Mouse (Mus musculus): Measurements from ENCODE around the gene Ncapd3. TPM values are rescaled to one million over a fixed set of nuclear protein-coding genes. Genes with fewer than 3 reads are reported as not detected.

Ncapd3 gene
- polyA plus RNA-seq, 1 experiment = 9.6 TPM

DNA sequence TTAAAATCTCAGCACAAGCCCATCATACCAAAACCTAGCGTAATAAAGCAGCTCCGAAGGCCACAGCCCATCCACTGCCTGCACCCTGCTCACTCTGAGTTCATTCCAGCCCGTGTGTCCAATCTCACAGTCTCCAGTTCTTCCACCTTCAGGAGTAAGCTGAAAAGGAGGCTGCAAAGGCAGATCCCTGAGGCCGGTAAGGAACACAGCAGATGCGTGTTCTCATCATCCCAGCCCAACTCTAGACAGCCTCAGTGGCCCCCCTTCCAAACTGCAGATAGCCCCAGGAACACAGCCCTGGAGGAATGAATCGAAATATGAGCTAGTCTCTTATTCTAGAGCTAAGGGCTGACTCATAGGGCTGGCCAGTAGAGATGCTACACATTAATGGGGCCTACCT lies 71.5 kb downstream of the Ncapd3 start:
- 86% methylated on average over 6 of the region's 6 CpGs for whole genome bisulfite sequencing
- Histone ChIP-seq H3K27ac (ENCODE audit: insufficient read depth, low read depth, low read length) (no peak overlapping the region), H3K27me3 (replicated peaks; ENCODE audit: control insufficient read depth, insufficient read depth, low read length) (no peaks in the 10 kb centered on the region), H3K4me1 (ENCODE audit: control insufficient read depth, insufficient read depth, low read length) (no peaks in the 10 kb centered on the region), H3K36me3 (ENCODE audit: control insufficient read depth, insufficient read depth, low read length) (no peaks in the 10 kb centered on the region), H3K4me3 (ENCODE audit: insufficient read depth, low read depth, low read length) (no peak overlapping the region)
- TF ChIP-seq CTCF (conservative IDR thresholded peaks at IDR 0.05; ENCODE audit: insufficient read depth, insufficient read length, low read depth, low read length) = no peak
- no peak for TF ChIP-seq POLR2A (IDR thresholded peaks at IDR 0.05; ENCODE audit: low read depth, low read length)
- no peak for DNase-seq

DNA sequence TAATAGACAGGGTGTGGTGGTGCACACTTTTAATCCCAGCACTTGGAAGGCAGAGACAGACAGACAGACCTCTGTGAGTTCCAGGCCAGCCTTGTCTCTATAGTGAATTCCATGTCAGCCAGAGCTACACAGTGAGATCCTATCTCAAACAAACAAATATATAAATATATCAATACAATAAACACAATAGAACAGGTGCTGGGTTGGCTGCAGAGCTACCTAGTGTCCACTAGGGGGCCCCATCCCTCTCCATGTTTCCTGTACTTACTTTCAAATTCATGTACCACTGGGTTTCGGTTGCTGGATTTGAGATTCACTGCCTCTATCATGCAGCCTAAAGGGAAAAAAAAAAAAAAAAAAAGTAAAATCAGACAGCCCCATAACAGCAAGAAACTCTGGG lies 76.1 kb downstream of the Ncapd3 start:
- 36% methylated on average over 1 of the region's 1 CpGs for WGBS
- TF ChIP-seq CTCF (conservative IDR thresholded peaks at IDR 0.05; ENCODE audit: insufficient read depth, insufficient read length, low read depth, low read length) = peak; percentile 67
- no peak for TF ChIP-seq POLR2A (IDR thresholded peaks at IDR 0.05; ENCODE audit: low read depth, low read length)
- H3K4me3 ChIP-seq (ENCODE audit: insufficient read depth, low read depth, low read length) = no peak overlapping the region
- no peaks in the 10 kb centered on the region for H3K4me1 ChIP-seq (ENCODE audit: control insufficient read depth, insufficient read depth, low read length)
- peak; percentile 54 for DNase-seq
- H3K27me3 ChIP-seq (replicated peaks; ENCODE audit: control insufficient read depth, insufficient read depth, low read length) = no peaks in the 10 kb centered on the region
- H3K27ac ChIP-seq (ENCODE audit: insufficient read depth, low read depth, low read length) = no peak overlapping the region
- H3K36me3 ChIP-seq (ENCODE audit: control insufficient read depth, insufficient read depth, low read length) = no peaks in the 10 kb centered on the region

DNA sequence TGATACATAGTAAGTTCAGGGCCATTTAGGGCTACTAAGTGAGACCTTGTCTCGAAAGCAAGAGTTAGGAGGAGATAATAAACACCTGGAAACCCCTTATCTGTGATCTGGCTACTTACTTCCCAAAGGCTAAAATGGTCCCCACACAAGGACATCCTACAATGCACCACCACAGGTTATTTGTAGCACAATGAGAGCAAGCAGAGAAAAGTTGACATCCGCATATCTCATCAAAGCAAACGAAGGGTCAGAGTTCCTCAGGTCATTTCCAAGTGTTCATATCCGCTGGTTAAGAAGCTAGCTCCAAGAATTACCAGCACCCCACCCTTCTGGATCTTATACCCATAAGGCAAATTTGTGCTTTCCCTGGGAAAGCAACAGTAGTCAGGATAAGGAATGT lies 78.5 kb downstream of the Ncapd3 start:
- peak overlapping the region; percentile 92 for H3K27ac ChIP-seq (ENCODE audit: insufficient read depth, low read depth, low read length)
- TF ChIP-seq CTCF (conservative IDR thresholded peaks at IDR 0.05; ENCODE audit: insufficient read depth, insufficient read length, low read depth, low read length) (no peak), POLR2A (IDR thresholded peaks at IDR 0.05; ENCODE audit: low read depth, low read length) (no peak)
- DNase-seq = peak; percentile 73
- H3K4me1 ChIP-seq (ENCODE audit: control insufficient read depth, insufficient read depth, low read length) = no peaks in the 10 kb centered on the region
- 69% methylated on average over 4 of the region's 4 CpGs for WGBS
- no peaks in the 10 kb centered on the region for H3K36me3 ChIP-seq (ENCODE audit: control insufficient read depth, insufficient read depth, low read length)
- H3K4me3 ChIP-seq (ENCODE audit: insufficient read depth, low read depth, low read length) = no peak overlapping the region
- no peaks in the 10 kb centered on the region for H3K27me3 ChIP-seq (replicated peaks; ENCODE audit: control insufficient read depth, insufficient read depth, low read length)

DNA sequence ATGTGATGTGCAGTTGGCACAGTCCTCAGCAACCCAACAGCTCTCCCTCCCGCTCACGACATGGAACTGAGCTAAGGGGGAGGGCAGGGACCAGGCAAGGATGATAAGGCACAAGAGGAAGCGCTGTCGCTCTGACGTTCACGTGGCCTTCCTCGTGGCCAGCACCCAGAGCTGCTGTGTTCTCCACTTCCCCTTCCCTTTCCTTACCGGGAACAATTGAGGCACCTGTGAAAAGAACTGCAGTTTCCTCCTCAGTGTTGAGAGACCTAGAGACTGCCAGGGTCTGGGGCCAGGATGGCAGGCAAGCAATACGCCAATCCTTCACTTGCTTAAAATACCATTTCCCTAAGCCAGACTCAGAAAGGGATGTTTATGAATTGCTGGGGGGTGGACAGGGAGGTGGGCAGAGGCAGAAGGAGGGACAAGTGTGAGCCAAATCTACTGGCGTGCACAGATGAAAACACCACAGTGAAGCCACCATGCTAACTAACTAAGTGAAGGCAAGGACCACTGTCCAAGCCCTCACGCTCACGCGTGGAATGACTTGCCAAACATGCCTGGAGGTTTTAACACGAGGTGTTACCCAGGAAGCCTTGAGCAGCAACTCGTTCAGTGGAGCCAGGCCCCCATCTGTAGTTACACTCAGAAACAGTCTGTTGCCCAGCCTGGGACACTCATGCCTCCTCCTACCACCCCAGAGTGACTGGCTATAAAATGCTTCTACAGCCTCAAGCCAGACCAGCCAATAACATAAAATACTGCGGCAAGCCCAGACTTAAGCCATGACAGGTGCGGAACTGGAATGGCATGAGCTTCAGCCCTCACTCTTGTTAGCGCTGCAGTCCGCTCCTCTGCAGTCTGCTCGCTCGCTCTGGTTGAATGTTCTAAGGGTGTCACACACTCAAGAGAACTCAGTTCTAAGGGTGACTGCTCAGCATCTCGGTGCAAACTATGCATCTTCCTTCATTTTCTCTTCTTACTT lies 79.8 kb downstream of the Ncapd3 start:
- H3K36me3 ChIP-seq (ENCODE audit: control insufficient read depth, insufficient read depth, low read length) = no peaks in the 10 kb centered on the region
- peak; percentile 92 for DNase-seq
- H3K27ac ChIP-seq (ENCODE audit: insufficient read depth, low read depth, low read length) = peak overlapping the region; percentile 32
- H3K4me1 ChIP-seq (ENCODE audit: control insufficient read depth, insufficient read depth, low read length) = no peaks in the 10 kb centered on the region
- H3K27me3 ChIP-seq (replicated peaks; ENCODE audit: control insufficient read depth, insufficient read depth, low read length) = no peaks in the 10 kb centered on the region
- H3K4me3 ChIP-seq (ENCODE audit: insufficient read depth, low read depth, low read length) = no peak overlapping the region
- TF ChIP-seq POLR2A (IDR thresholded peaks at IDR 0.05; ENCODE audit: low read depth, low read length) (no peak), CTCF (conservative IDR thresholded peaks at IDR 0.05; ENCODE audit: insufficient read depth, insufficient read length, low read depth, low read length) (no peak)
- 67% methylated on average over 22 of the region's 22 CpGs for WGBS

DNA sequence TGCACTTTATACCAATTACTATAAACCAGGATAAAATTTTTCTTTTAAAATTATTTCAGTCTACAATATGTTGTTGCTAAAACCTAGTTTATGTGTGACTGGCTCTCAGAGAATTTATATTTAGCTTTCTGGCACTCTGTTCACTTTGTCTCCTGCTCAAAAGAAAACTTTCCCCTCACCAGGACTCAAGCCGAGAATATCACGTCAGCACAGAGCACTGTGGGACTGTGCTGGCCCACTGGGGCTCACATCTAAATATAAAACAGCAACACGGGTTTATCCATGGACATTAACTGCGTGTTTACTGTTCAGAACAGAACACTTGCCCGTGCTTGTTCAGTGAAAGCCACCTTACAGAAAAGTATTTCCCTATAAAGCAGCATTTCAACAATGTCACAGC lies 80.7 kb downstream of the Ncapd3 start:
- WGBS = 55% methylated on average over 5 of the region's 5 CpGs
- Histone ChIP-seq H3K4me1 (ENCODE audit: control insufficient read depth, insufficient read depth, low read length) (no peaks in the 10 kb centered on the region), H3K36me3 (ENCODE audit: control insufficient read depth, insufficient read depth, low read length) (no peaks in the 10 kb centered on the region), H3K27me3 (replicated peaks; ENCODE audit: control insufficient read depth, insufficient read depth, low read length) (no peaks in the 10 kb centered on the region), H3K27ac (ENCODE audit: insufficient read depth, low read depth, low read length) (peak overlapping the region; percentile 43), H3K4me3 (ENCODE audit: insufficient read depth, low read depth, low read length) (no peak overlapping the region)
- DNase-seq = peak; percentile 25
- TF ChIP-seq CTCF (conservative IDR thresholded peaks at IDR 0.05; ENCODE audit: insufficient read depth, insufficient read length, low read depth, low read length) (no peak), POLR2A (IDR thresholded peaks at IDR 0.05; ENCODE audit: low read depth, low read length) (no peak)

DNA sequence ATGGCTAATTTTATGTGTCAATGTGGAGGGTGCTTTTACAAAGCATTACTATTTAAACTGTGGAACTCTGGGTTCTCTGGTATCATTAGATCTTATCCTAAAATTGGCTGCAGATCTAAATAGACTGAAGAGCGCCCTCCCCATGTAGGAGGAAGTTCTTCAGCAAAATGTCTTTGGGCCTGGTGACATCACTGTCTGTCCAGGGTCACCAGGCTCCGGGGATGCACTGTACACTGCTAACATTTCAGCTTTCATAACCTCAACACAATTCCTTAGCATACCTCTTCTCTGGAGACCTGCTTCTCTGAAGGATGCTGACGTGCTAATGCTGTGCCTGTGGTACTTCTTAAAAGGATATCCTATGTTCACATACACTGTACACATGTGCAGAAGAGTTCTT lies 81.8 kb downstream of the Ncapd3 start:
- no peaks in the 10 kb centered on the region for H3K4me1 ChIP-seq (ENCODE audit: control insufficient read depth, insufficient read depth, low read length)
- no peak for TF ChIP-seq POLR2A (IDR thresholded peaks at IDR 0.05; ENCODE audit: low read depth, low read length)
- no peak for TF ChIP-seq CTCF (conservative IDR thresholded peaks at IDR 0.05; ENCODE audit: insufficient read depth, insufficient read length, low read depth, low read length)
- no peak for DNase-seq
- H3K36me3 ChIP-seq (ENCODE audit: control insufficient read depth, insufficient read depth, low read length) = no peaks in the 10 kb centered on the region
- 84% methylated on average over 3 of the region's 3 CpGs for WGBS
- no peak overlapping the region for H3K4me3 ChIP-seq (ENCODE audit: insufficient read depth, low read depth, low read length)
- no peaks in the 10 kb centered on the region for H3K27me3 ChIP-seq (replicated peaks; ENCODE audit: control insufficient read depth, insufficient read depth, low read length)
- H3K27ac ChIP-seq (ENCODE audit: insufficient read depth, low read depth, low read length) = no peak overlapping the region

GRCm38 (mm10) chr9:27121254-27121653 lies 91.3 kb downstream of the Ncapd3 start:
- DNase-seq = peak; percentile 45
- H3K27ac ChIP-seq (ENCODE audit: insufficient read depth, low read depth, low read length) = no peak overlapping the region
- H3K4me1 ChIP-seq (ENCODE audit: control insufficient read depth, insufficient read depth, low read length) = no peaks in the 10 kb centered on the region; the same call in 1 of the 2 replicates
- H3K27me3 ChIP-seq (replicated peaks; ENCODE audit: control insufficient read depth, insufficient read depth, low read length) = no peaks in the 10 kb centered on the region
- no peak for TF ChIP-seq POLR2A (IDR thresholded peaks at IDR 0.05; ENCODE audit: low read depth, low read length)
- TF ChIP-seq CTCF (conservative IDR thresholded peaks at IDR 0.05; ENCODE audit: insufficient read depth, insufficient read length, low read depth, low read length) = no peak
- WGBS = 73% methylated on average over 9 of the region's 9 CpGs
- H3K4me3 ChIP-seq (ENCODE audit: insufficient read depth, low read depth, low read length) = no peak overlapping the region
- no peaks in the 10 kb centered on the region for H3K36me3 ChIP-seq (ENCODE audit: control insufficient read depth, insufficient read depth, low read length)
